Mouse (Mus musculus): ENCODE measurements around the gene Clip2.
"Not testable (repeated sequence)": the region's sequence is repeated elsewhere in the genome, so short reads cannot be mapped to it uniquely, and the experiment has no call there.

The Clip2 gene

DNA sequence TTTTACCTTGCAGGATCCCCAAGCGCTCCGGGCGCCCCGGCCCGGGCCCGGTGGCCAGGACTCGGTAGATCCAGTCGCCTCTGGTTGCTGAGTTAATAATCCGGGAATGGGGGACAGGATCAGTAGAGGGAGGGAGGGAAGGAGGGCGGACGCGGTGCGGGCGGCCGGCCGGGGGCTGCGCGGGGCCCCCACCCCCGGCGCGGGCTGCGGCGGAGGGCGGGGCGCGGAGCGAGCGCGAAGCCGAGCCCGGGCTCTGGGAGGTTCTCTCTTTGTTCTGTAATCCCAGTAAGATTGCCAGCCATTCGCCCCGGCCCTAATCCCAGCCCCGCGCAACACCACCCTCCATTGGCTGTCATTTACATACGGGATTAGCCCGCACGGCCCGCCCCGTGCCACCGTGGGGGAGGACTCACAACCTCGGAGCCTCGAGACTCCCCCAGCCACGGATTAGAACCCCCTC lies 95.7 kb downstream of the Clip2 start, which contains the start of gene Gtf2ird1:
Gene Gtf2ird1 (minus strand): TSS at position 214 of the 460 bp plus-strand sequence.
- DNase-seq = peak; percentile 79

DNA sequence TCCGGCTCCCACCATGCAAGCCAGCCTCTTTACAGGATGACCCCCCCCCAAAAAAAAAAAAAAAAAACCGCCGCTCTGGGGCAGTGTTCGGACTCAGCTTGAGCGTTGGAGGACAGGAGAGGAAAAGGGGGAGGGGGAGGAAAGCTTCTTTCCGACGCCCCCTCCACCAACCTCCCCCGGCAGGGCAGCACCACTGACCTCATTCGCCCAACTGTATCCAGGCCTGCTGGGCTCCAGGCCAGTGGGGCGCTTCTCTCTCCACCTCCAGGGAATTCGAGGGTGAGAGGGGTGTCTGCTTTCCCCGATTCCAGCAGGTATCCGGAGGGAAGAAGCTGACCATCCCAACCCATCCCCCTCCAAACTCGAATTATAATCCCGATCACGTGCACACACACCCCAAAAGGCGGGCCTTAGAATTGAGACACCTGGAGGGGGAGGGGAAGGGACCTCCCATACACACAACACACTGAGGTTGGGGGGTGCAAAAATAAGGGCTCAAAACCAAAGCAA lies 96.3 kb downstream of the Clip2 start:
- peak; percentile 68 for DNase-seq

DNA sequence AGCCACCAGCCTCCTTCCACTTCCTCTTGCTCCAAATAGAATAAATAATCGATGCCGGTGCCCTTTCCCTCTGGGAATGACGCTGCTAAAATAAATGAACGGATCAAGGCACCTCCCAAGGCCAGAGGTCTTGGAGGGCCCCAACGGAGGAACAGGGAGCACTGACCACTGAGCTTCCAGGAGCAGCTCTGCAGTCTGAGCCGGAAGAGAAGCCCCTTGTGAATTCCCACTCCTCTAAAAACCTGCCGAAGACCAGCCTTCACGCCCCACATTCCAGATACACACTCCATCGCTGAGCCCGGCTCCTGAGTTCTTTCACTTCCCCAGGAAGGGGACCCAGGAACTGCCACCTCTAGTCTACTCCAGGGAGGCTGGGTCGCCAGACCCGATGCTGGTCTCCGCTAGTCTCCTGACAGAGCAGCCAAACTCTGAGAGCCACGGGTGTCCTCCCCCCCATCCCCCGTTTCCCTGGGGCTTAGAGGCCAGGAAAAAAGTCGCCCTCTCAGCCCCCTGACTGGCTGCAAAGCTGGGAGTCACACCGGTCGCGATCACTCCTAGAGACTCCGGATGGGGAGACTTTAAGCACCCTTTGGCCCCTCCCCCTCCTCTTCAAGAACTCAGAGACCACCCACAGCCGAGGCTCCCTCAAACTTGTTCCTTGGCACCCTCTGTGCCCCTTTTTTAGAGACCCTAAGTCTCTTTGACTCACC lies 96.9 kb downstream of the Clip2 start:
- peak; percentile 46 for DNase-seq

DNA sequence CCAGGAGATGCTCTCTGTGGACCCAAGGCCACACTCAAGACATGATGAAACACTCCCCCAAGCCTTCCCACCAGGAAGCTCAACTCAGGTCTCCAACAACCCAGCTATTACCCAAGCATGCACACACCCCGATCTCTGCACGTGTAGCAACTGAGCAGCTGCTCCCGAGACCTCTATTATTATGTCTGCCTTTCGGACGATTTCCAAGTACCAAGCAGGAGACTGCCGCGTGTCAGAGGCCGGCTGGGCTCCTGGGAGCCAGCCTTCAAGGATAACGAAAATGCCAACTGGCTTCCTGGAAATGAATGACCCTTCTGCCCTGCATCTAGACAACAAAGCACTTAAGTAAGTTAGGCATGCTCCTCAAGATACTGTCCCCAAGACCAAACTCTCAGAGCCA lies 97.8 kb downstream of the Clip2 start:
- DNase-seq = no peak

DNA sequence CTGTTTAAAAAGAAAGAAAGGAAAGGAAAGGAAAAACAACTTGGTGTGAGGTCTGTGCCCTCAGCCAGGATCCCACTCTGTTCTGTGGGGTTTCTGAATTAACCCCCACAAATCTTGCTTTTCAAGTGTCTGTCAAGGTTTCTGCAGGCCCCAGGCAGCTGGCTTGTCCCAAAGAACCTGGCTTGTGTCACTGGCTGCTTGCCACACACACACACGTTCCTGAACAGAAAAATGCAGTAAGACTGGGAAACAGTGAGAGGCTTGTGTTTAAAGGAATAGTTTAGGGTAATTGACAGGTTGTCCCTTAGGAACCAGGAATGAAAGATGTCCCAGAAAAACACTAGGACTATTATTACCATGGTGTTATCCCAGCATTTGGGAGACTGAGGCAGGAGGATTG lies 98.7 kb downstream of the Clip2 start:
- no peak for DNase-seq

DNA sequence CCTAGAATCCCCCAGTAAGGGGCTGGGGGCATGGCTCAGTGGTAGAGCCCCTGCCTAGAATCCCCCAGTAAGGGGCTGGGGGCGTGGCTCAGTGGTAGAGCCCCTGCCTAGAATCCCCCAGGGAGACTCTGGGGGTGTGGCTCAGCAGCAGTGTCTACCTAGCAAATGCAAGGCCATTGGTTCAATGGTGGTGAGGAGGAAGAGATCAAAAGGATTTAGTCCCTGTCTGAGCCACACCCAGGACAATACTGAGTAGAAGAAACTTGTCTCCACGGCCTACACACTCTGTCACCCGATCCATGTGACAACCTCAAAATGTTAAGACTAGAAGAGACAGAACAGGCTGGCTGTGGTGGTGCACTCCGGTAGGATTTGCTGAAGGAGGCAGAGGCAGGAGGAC lies 105.5 kb downstream of the Clip2 start:
- not testable (repeated sequence) for DNase-seq

DNA sequence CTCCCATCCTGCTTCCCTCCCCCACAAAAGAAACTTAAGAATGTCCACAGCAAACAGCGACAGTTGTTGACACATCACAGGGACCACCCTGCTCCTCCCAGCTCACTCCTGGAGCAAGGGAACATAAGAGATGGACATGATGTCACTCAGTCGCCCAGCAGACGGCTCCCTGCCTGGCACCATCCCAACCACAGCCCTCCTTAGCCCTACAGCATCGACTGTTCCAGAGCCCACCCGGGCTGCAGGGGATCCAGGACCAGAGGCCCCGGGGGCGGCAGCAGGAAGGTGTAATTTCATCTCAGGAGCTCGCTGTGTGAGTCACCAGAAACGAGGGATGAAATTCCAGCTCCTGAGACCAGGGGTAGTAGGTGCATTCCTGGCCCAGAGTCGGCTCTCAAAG lies 106.3 kb downstream of the Clip2 start:
- DNase-seq = no peak

DNA sequence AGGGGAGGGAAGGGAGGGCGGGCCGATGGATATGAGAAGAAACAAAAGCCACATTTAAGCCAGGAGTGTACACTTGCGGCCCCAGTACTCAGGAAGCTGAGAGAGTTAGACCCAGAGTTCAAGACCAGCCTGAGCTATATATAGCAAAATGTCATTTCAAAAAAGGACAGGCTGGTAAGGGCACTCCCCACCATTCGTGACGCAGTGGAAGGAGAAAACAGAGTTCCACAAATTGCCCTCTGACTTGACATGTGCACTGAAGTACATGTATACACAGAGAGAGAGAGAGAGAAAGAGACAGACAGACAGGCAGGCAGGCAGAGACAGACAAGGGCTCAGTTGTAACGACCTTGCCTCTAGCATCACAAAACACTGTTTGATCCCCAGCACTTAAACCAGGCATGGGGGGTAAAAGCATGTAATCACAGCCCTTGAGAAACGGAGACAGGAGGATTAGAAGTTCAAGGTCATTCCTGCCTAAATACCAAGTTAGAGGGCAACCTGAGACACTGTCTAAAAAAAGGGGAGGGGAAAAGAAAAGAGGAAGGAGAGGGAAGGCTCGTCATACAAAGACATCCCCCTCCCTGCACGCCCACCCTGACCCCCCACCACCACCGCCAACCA lies 106.9 kb downstream of the Clip2 start:
- no peak for DNase-seq

DNA sequence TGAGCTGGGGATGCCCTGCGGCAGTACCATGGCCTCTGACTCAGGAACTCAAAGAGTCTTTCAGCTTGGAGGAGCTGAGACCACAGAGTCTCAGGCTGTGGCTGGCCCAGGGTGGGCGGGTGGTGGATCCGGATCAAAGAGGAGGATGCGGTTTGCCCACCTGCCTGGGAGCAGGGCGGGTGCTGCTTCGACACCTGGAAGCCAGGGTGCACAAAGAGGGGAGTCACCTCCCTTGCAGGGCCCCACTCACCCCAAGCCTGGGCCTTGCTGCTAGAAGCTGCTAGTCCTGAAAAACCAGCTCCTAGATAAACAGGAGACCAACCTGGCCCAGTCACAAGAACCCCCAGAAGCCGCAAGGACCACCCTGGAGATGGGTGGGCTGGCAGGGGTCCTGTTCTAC lies 107.8 kb downstream of the Clip2 start:
- DNase-seq = no peak

DNA sequence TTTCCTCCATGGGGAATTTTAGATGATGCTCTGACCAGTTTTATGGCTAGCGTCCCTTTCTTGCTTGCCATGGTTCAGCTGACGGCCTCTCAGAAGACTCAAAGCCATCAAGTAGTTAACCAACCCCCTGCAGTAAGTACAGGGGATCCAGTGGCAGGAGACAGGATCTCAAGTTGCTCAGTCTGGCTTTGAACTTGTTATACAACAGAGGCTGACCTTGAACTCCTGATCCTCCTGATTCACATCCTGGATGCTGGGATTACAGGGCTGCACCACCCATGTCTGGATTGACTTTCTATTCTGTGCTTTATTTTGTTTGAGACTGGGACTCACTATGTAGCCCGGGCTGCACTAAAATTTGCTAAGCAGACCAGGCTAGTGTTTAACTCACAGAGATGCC lies 110.2 kb downstream of the Clip2 start:
- no peak for DNase-seq

DNA sequence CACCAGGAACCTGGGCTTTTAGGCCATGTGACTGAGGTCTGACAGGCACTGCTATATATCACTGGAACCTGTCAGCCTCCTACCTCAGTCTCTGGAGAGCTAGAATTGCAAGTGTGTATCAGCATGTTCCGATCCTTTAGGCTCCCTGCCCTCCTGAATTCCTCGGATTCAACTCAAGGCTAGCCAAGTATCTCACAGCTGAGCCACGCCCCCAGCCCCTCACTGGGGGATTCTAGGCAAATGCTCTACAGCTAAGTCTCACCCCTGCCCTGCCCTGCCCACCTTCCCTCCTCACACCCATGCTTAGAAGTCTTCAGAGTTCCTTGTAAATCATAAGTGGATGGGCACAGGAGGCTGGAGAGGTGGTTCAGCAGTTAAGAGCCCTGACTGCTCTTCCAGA lies 111.1 kb downstream of the Clip2 start:
- DNase-seq = no peak

DNA sequence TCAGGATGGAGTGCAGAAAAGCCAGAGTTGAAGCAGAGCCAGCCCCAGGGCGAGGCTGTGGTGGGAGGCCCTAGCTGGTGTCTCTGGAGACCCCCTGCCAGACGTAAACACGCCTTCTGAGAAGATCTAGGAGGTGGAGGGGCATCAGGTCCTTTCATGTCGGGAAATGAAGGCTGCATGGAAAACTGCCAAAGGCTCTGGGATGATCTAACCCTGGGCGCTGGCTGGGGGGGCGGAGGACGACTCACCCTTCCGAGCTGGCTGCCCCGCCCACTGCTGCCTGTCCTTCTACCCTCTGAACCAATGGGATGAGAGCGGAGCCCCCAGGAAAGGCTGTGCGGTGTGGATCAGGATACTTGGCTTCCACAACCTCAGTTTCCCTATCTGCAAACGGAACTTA lies 112.1 kb downstream of the Clip2 start:
- no peak for DNase-seq

DNA sequence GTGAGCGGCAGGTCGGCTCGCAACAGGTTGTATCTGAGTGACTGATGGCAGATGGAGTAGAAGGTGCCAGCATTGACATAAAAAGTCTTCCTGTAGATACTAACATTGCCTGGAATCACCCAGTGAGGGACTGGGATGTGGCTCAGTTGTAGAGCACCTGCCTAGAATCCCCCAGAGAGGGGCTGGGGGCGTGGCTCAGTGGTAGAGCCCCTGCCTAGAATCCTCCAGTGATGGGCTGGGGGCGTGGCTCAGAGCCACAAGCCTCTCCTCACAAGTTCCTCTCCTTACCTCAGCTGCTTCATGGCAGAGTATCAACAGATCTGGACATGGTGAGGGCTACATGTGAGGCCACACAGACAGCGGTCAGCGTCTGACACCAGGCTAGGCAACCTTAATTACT lies 112.8 kb downstream of the Clip2 start:
- no peak for DNase-seq
